ENCODE assay signal across 13 mouse cellular contexts in the genomic region with DNA sequence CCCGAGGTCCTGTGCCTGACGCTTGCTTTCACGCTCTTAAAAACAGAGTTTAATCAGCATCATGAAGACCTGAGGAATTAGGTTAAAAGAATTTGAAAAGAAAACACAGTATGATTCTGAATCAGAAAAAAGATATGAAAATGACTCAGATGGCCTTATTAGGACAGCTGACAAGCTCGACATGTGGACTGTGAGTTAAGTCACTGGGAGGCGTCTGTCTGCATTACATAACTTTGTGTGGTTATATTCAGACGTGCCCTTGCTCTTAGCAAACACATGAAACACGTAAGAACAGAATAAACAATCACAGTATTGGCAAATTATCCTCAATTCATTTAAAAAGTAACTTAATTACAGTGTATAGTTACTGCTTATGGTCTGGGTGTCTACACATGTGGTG. TPM values are rescaled to one million over a fixed set of nuclear protein-coding genes. Genes with fewer than 3 reads are reported as not detected.
DNase-seq lines count a peak whose midpoint lies in the region; ATAC-seq lines count a peak whose summit lies in the region.
"Had no signal": no experiment of that assay in that cellular context is flagged by ENCODE, and none has a peak within 500 bp of the region (broad histone marks: within the 10 kb centered on the region; RNA-seq: fewer than 3 reads in every experiment).

No protein-coding gene starts in this region.

- peak; percentile 23 to 48 for DNase-seq in lung, adult 18-20 months
- no peak for DNase-seq in lung, postnatal 4 days
- peak; percentile 74 for DNase-seq in NIH3T3 (ENCODE audit: low read depth)
- peak; percentile 27 for DNase-seq in brain, adult 2 months (ENCODE audit: low read depth, low spot score)
- no peak for DNase-seq in ovary, adult 18-20 months (ENCODE audit: low spot score)
- no peak for DNase-seq in right cerebral cortex, postnatal 36 days (ENCODE audit: low spot score in 2 of 2)
- DNase-seq in thymus, postnatal 10 days (ENCODE audit: low spot score in 2 of 2), result no peak
- DNase-seq: cerebellum, adult 2 months; heart, adult 18-20 months; kidney, adult 11 months; kidney, postnatal 25 days; midbrain, embryonic 14.5 days had no signal

- peak; percentile 57 for ATAC-seq in megakaryocyte progenitor cell, adult 5-6 weeks (replicated peaks; ENCODE audit: poor library complexity)

RNA-seq across cellular contexts. Expression of gene Mrtfb, which starts 16.0 kb away (rescaled TPM):
- 11.5 and 11.7 TPM in 2 replicates for total RNA-seq in megakaryocyte progenitor cell, adult 5-6 weeks (2015)
- 2.7 and 3.9 TPM in 2 replicates for total RNA-seq in megakaryocyte progenitor cell, adult 5-6 weeks (2017)

Comparison
In these comparisons a context has a peak if more than half of its experiments do, and no peak if none do; other contexts are left out.
1. DNase-seq: peak in lung, adult 18-20 months (2 of 2), NIH3T3 (single experiment) and brain, adult 2 months (single experiment); none in lung, postnatal 4 days (0 of 2), ovary, adult 18-20 months (single experiment), right cerebral cortex, postnatal 36 days (0 of 2) and thymus, postnatal 10 days (0 of 2).